Mouse (Mus musculus): ENCODE measurements around the gene Hivep1. TPM values are rescaled to one million over a fixed set of nuclear protein-coding genes. Genes with fewer than 3 reads are reported as not detected.

Hivep1 gene
- total RNA-seq, 1 experiment, result 8.1 TPM

GRCm38 (mm10) chr13:42041203-42041602 lies 10.6 kb upstream of the Hivep1 start:
- Histone ChIP-seq H3K9me3 (ENCODE audit: control insufficient read depth, insufficient read depth, low read depth, low read length) (no peaks in the 10 kb centered on the region), H3K9ac (ENCODE audit: insufficient read depth, low read depth, low read length, poor library complexity, severe bottlenecking) (no peak overlapping the region)
- DNase-seq (ENCODE audit: low read depth, low spot score), result no peak

GRCm38 (mm10) chr13:42043431-42043830 lies 8.4 kb upstream of the Hivep1 start:
- no peak for DNase-seq (ENCODE audit: low read depth, low spot score)
- no peak overlapping the region for H3K9ac ChIP-seq (ENCODE audit: insufficient read depth, low read depth, low read length, poor library complexity, severe bottlenecking)
- no peaks in the 10 kb centered on the region for H3K36me3 ChIP-seq (ENCODE audit: control insufficient read depth, insufficient read depth, low read length, poor library complexity, severe bottlenecking)
- no peak overlapping the region for H3K4me3 ChIP-seq (ENCODE audit: insufficient read depth in 1 of 2, low read depth in 1 of 2, low read length in 2 of 2, poor library complexity in 1 of 2, severe bottlenecking in 1 of 2)
- no peaks in the 10 kb centered on the region for H3K9me3 ChIP-seq (ENCODE audit: control insufficient read depth, insufficient read depth, low read depth, low read length)
- in situ Hi-C loops (cut with MboI; ENCODE audit: low sequenced_read_pairs in 2 of 2, unreplicated experiment in 2 of 2), result no loop called here
- no peaks in the 10 kb centered on the region for H3K4me1 ChIP-seq (ENCODE audit: control insufficient read depth in 2 of 2, insufficient read depth in 2 of 2, low read length in 2 of 2, poor library complexity in 1 of 2)
- TF ChIP-seq HCFC1 (IDR thresholded peaks at IDR 0.05; ENCODE audit: borderline replicate concordance, insufficient read depth, low read length), result no peak
- TF ChIP-seq ZNF384 (IDR thresholded peaks at IDR 0.05; ENCODE audit: low read depth, low read length), result no peak
- no peak for TF ChIP-seq ZC3H11A (IDR thresholded peaks at IDR 0.05; ENCODE audit: borderline replicate concordance, low read depth, low read length)
- no peak for TF ChIP-seq CHD2 (IDR thresholded peaks at IDR 0.05; ENCODE audit: low read depth, low read length)
- no peak for TF ChIP-seq MAFK (IDR thresholded peaks at IDR 0.05; ENCODE audit: insufficient read depth, low read depth, low read length)
- no peak overlapping the region for H3K27ac ChIP-seq (ENCODE audit: insufficient read depth, low read depth, low read length, poor library complexity, severe bottlenecking)

More at GRCm38 (mm10) chr13:42041203-42041602, 10.6 kb upstream of the Hivep1 start:
- no peaks in the 10 kb centered on the region for H3K36me3 ChIP-seq (ENCODE audit: control insufficient read depth, insufficient read depth, low read length, poor library complexity, severe bottlenecking)
- H3K27ac ChIP-seq (ENCODE audit: insufficient read depth, low read depth, low read length, poor library complexity, severe bottlenecking), result no peak overlapping the region
- H3K4me3 ChIP-seq (ENCODE audit: insufficient read depth in 1 of 2, low read depth in 1 of 2, low read length in 2 of 2, poor library complexity in 1 of 2, severe bottlenecking in 1 of 2), result no peak overlapping the region
- in situ Hi-C loops (cut with MboI; ENCODE audit: low sequenced_read_pairs in 2 of 2, unreplicated experiment in 2 of 2), result no loop called here
- no peak for TF ChIP-seq ZC3H11A (IDR thresholded peaks at IDR 0.05; ENCODE audit: borderline replicate concordance, low read depth, low read length)
- no peak for TF ChIP-seq CHD2 (IDR thresholded peaks at IDR 0.05; ENCODE audit: low read depth, low read length)
- TF ChIP-seq MAFK (IDR thresholded peaks at IDR 0.05; ENCODE audit: insufficient read depth, low read depth, low read length), result no peak
- no peak for TF ChIP-seq ZNF384 (IDR thresholded peaks at IDR 0.05; ENCODE audit: low read depth, low read length)
- no peak for TF ChIP-seq HCFC1 (IDR thresholded peaks at IDR 0.05; ENCODE audit: borderline replicate concordance, insufficient read depth, low read length)
- H3K4me1 ChIP-seq (ENCODE audit: control insufficient read depth in 2 of 2, insufficient read depth in 2 of 2, low read length in 2 of 2, poor library complexity in 1 of 2), result no peaks in the 10 kb centered on the region

DNA sequence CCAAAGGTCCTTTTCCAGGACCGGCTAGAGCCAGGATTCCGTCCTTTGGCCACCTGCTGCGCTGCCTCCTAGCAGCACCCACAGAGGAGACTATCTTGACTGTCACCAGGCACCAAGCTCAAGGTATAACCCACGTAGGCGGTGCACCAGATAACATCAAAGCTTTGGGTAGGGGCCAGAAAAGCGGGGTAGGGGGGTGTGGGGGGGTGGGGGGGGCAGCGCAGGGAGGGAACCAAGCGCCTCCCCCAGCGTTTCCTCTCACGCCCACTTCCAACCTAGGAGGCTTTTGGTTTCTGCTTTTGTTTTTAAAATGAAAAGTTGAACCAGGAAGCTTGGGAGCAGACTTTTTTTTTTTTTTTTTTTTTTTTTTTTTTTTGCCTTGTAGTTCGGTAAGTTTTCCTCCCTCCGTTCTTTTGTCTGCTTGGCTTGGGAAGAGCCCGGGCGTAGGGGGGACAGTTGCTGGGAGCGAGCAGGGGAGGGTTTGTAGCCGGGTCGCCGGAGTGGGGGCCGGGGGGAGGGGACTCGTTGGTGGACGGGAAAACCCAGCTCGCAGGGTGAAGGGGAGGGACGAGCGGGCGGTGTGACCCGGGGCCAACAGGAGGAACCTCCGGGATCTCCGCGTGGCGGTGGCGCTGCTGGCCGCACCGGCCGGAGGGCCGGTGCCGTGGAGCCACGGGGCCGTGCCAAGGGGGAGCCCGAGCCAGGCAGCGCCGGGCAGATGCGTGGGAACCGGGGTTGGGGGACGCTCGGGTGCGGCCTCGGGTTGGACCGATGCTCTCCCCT lies 2.6 kb upstream of the Hivep1 start:
- Histone ChIP-seq H3K4me3 (ENCODE audit: insufficient read depth in 1 of 2, low read depth in 1 of 2, low read length in 2 of 2, poor library complexity in 1 of 2, severe bottlenecking in 1 of 2) (peak overlapping the region; percentile 67 to 72), H3K27ac (ENCODE audit: insufficient read depth, low read depth, low read length, poor library complexity, severe bottlenecking) (no peak overlapping the region), H3K36me3 (ENCODE audit: control insufficient read depth, insufficient read depth, low read length, poor library complexity, severe bottlenecking) (no peaks in the 10 kb centered on the region), H3K9me3 (ENCODE audit: control insufficient read depth, insufficient read depth, low read depth, low read length) (no peaks in the 10 kb centered on the region), H3K9ac (ENCODE audit: insufficient read depth, low read depth, low read length, poor library complexity, severe bottlenecking) (peak overlapping the region; percentile 57), H3K4me1 (ENCODE audit: control insufficient read depth in 2 of 2, insufficient read depth in 2 of 2, low read length in 2 of 2, poor library complexity in 1 of 2) (peaks cover 0 to 2% of the 10 kb centered on the region in 2 experiments; a peak in 1 of 4 replicates)
- DNase-seq (ENCODE audit: low read depth, low spot score), result no peak
- TF ChIP-seq ZNF384 (IDR thresholded peaks at IDR 0.05; ENCODE audit: low read depth, low read length), result peak; percentile 90
- no peak for TF ChIP-seq CHD2 (IDR thresholded peaks at IDR 0.05; ENCODE audit: low read depth, low read length)
- in situ Hi-C loops (cut with MboI; ENCODE audit: low sequenced_read_pairs in 2 of 2, unreplicated experiment in 2 of 2), result no loop called here

- H3K27ac ChIP-seq (ENCODE audit: insufficient read depth, low read depth, low read length, poor library complexity, severe bottlenecking), result no peak overlapping the region
- in situ Hi-C loops (cut with MboI; ENCODE audit: low sequenced_read_pairs in 2 of 2, unreplicated experiment in 2 of 2), result no loop called here
- peak overlapping the region; percentile 57 for H3K9ac ChIP-seq (ENCODE audit: insufficient read depth, low read depth, low read length, poor library complexity, severe bottlenecking)
- H3K4me3 ChIP-seq (ENCODE audit: insufficient read depth in 1 of 2, low read depth in 1 of 2, low read length in 2 of 2, poor library complexity in 1 of 2, severe bottlenecking in 1 of 2), result peak overlapping the region; percentile 67 to 72
- no peaks in the 10 kb centered on the region for H3K9me3 ChIP-seq (ENCODE audit: control insufficient read depth, insufficient read depth, low read depth, low read length)
- H3K4me1 ChIP-seq (ENCODE audit: control insufficient read depth in 2 of 2, insufficient read depth in 2 of 2, low read length in 2 of 2, poor library complexity in 1 of 2), result peaks cover 0 to 2% of the 10 kb centered on the region in 2 experiments; a peak in 1 of 4 replicates
- H3K36me3 ChIP-seq (ENCODE audit: control insufficient read depth, insufficient read depth, low read length, poor library complexity, severe bottlenecking), result no peaks in the 10 kb centered on the region
- TF ChIP-seq ZNF384 (IDR thresholded peaks at IDR 0.05; ENCODE audit: low read depth, low read length) (no peak), CHD2 (IDR thresholded peaks at IDR 0.05; ENCODE audit: low read depth, low read length) (no peak), ZC3H11A (IDR thresholded peaks at IDR 0.05; ENCODE audit: borderline replicate concordance, low read depth, low read length) (no peak), MAFK (IDR thresholded peaks at IDR 0.05; ENCODE audit: insufficient read depth, low read depth, low read length) (no peak), HCFC1 (IDR thresholded peaks at IDR 0.05; ENCODE audit: borderline replicate concordance, insufficient read depth, low read length) (no peak)
- DNase-seq (ENCODE audit: low read depth, low spot score), result no peak
Measured at GRCm38 (mm10) chr13:42049774-42050125, 2.1 kb upstream of the Hivep1 start.

Measured in ES-E14 (cell line).